Mouse (Mus musculus): ENCODE measurements around the gene Shc4.

- no peak for TF ChIP-seq MAFK (IDR thresholded peaks at IDR 0.05; ENCODE audit: insufficient read depth, low read depth, low read length)
- TF ChIP-seq ZC3H11A (IDR thresholded peaks at IDR 0.05; ENCODE audit: borderline replicate concordance, low read depth, low read length): no peak
Observed at GRCm38 (mm10) chr2:125694798-125695197, 29.1 kb downstream of the Shc4 start.

All from ES-E14 (cell line).